Mouse (Mus musculus) small intestine, adult 2 months (tissue): ENCODE results near the gene Sparcl1.

Source experiments
- CTCF ChIP-seq: fragments of 200-500 bp; IDR thresholded peaks from 2 replicates; pipeline ENCODE4 v1.5.1; 2012; ENCODE audit warnings: low read depth, mild to moderate bottlenecking, control low read depth, inconsistent platforms, low read length, moderate library complexity, mixed read lengths; ENCODE audit not compliant: insufficient replicate concordance, insufficient read length; ENCODE audit errors: extremely low read depth
- POLR2A ChIP-seq: fragments of 200-500 bp; IDR thresholded peaks from 2 replicates; pipeline ENCODE4 v1.6.1; 2012; ENCODE audit warnings: low read depth, mild to moderate bottlenecking, control low read depth, inconsistent platforms, low read length, moderate library complexity

- TF ChIP-seq POLR2A (no peak), CTCF (no peak)
Measured at GRCm38 (mm10) chr5:104089751-104090150, 23.8 kb downstream of the Sparcl1 start.
